Mouse (Mus musculus) liver, adult 2 months (tissue): Measurements from ENCODE around the gene Agap1. TPM values are rescaled to one million over a fixed set of nuclear protein-coding genes. Genes with fewer than 3 reads are reported as not detected.

Source experiments
- DNase-seq: peaks from one replicate; pipeline ENCODE4 v3.0.0-alpha.2; 2011; ENCODE audit warnings: low read depth, low spot score; ENCODE audit errors: extremely low read depth
- H3K27ac ChIP-seq: fragments of 200-500 bp; replicated peaks from 2 replicates; pipeline ENCODE4 v1.5.1; 2012; ENCODE audit warnings: low read depth, mild to moderate bottlenecking, control low read depth, inconsistent platforms, low read length; ENCODE audit not compliant: insufficient read depth
- H3K27me3 ChIP-seq: fragments of 200-500 bp; 2 replicates; pipeline ENCODE4 v1.6.1; 2012; ENCODE audit warnings: mild to moderate bottlenecking, moderate library complexity, low read length, inconsistent platforms; ENCODE audit not compliant: control insufficient read depth, insufficient read depth
- H3K36me3 ChIP-seq: fragments of 200-500 bp; 2 replicates; pipeline ENCODE4 v1.6.1; 2012; ENCODE audit warnings: low read length, inconsistent platforms; ENCODE audit not compliant: control insufficient read depth, insufficient read depth
- H3K4me1 ChIP-seq: fragments of 200-500 bp; 2 replicates; pipeline ENCODE4 v1.6.1; 2011; ENCODE audit warnings: low read length; ENCODE audit not compliant: control insufficient read depth, insufficient read depth
- H3K4me3 ChIP-seq: fragments of 200-500 bp; 2 replicates; pipeline ENCODE4 v1.5.1; 2011; ENCODE audit warnings: low read depth, mild to moderate bottlenecking, control low read depth, low read length, moderate library complexity; ENCODE audit not compliant: insufficient read depth
- H3K79me2 ChIP-seq: fragments of 200-500 bp; 2 replicates; pipeline ENCODE4 v1.6.1; 2012; ENCODE audit warnings: inconsistent platforms, mild to moderate bottlenecking, low read length, moderate library complexity; ENCODE audit not compliant: control insufficient read depth, insufficient read depth
- H3K9ac ChIP-seq: fragments of 200-500 bp; 2 replicates; pipeline ENCODE4 v1.6.1; 2012; ENCODE audit warnings: low read depth, mild to moderate bottlenecking, control low read depth, inconsistent platforms, low read length
- CTCF ChIP-seq: fragments of 200-500 bp; IDR thresholded peaks from 2 replicates; pipeline ENCODE4 v1.5.1; 2011; ENCODE audit warnings: low read depth, low read length, control low read depth
- POLR2A ChIP-seq: fragments of 200-500 bp; IDR thresholded peaks from 2 replicates; pipeline ENCODE4 v1.6.1; 2011; ENCODE audit warnings: low read length, control low read depth; ENCODE audit not compliant: insufficient read depth; ENCODE audit errors: extremely low read depth
- WGBS: fragments of 180-500 bp; shearing (Covaris S2); methylation state at CpG from one replicate; pipeline ENCODE4 v1.1.7; 2018; 5-methylcytosine and 5-hydroxymethylcytosine counted together
- polyA plus RNA-seq: library from polyadenylated mRNA; depleted of rRNA; stranded (reverse); fragments of >200 nt; gene quantifications from 2 replicates; pipeline ENCODE4 v1.2.3, GENCODE M21; 2012
- total RNA-seq: library from RNA; depleted of rRNA; stranded (reverse); fragments of >200 nt; gene quantifications from 2 replicates; pipeline ENCODE4 v1.2.3, GENCODE M21; 2014

Agap1 gene
- total and polyA plus RNA-seq, 2 experiments, result 3.4 to 3.5 TPM

GRCm38 (mm10) chr1:89643445-89644100 is 189.0 kb downstream of the Agap1 start:
- Histone ChIP-seq H3K27me3 (no peaks in the 10 kb centered on the region), H3K9ac (peak overlapping the region; percentile 50; the same call in 1 of the 2 replicates), H3K4me3 (peak overlapping the region; percentile 48; the same call in 1 of the 2 replicates), H3K79me2 (no peaks in the 10 kb centered on the region), H3K36me3 (no peaks in the 10 kb centered on the region), H3K4me1 (peaks cover 6% of the 10 kb centered on the region), H3K27ac (0 out of 2 replicates have a peak overlapping the region, but pooled peaks have one; percentile 28)
- DNase-seq, result no peak
- TF ChIP-seq CTCF, result no peak
- TF ChIP-seq POLR2A, result no peak
- 53% methylated on average over 8 of the region's 8 CpGs for WGBS

DNA sequence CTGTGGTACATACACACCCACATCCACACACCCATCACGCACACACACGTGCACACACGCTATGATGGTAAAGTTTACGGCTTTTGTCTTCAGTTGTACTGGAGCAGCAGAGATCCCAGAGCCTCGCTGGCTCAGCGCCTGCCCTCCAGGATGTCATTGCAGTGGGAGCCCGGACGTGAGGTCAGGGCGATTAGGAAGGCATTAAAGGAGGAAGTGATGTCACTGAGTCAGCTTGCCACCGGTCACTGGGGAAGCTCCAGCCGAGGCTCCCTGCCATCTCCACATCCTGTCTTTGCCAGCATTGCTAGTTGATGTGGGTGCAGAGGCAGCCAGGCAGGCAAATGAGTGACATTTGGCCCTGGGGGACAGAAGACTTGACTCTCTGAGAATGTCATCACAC is 189.5 kb downstream of the Agap1 start:
- TF ChIP-seq POLR2A, result no peak
- TF ChIP-seq CTCF, result no peak; the same call in 1 of the 2 replicates
- H3K9ac ChIP-seq, result peak overlapping the region; percentile 50; the same call in 1 of the 2 replicates
- WGBS, result 69% methylated on average over 11 of the region's 11 CpGs
- 0 out of 2 replicates have a peak overlapping the region, but pooled peaks have one; percentile 28 for H3K27ac ChIP-seq
- H3K4me3 ChIP-seq, result peak overlapping the region; percentile 48; the same call in 1 of the 2 replicates
- DNase-seq, result peak; percentile 28
- no peaks in the 10 kb centered on the region for H3K36me3 ChIP-seq
- H3K4me1 ChIP-seq, result peaks cover 6% of the 10 kb centered on the region
- H3K79me2 ChIP-seq, result no peaks in the 10 kb centered on the region
- no peaks in the 10 kb centered on the region for H3K27me3 ChIP-seq

DNA sequence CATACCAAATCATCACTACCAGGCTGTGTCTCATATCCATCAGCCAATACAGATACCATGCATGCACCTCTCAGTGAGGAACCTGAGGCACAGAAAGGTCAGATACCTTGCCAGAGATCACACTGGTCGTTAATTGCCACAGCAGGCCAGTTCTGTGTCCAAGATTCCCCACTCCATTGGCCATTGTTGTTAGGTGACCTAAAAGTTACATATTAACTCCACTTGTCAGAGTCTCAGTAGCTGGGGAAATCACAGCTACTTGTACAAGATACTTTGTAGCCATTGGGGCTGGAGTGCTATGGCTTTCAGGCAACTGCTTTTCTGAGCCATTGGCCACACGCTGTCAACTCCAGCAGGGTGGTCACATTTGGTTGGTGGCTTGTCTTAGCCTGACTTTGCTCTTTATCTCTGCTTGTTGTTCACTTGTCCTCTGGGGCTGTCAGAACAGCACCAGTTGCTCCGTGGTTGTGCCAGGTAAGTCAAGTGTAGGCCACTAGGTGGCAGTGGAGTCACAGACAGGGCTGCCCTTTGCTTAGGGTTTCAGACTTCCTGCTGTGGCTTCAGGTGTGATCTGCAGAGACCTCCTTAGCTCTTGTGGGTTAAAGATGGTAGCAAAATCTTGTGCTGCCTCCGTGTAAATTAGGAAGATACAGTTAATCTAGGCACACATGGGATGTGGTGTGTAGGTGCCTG is 191.9 kb downstream of the Agap1 start:
- TF ChIP-seq CTCF (peak; percentile 99), POLR2A (no peak)
- Histone ChIP-seq H3K36me3 (no peaks in the 10 kb centered on the region), H3K9ac (no peak overlapping the region), H3K79me2 (no peaks in the 10 kb centered on the region), H3K4me1 (peaks cover 10% of the 10 kb centered on the region), H3K27me3 (no peaks in the 10 kb centered on the region), H3K4me3 (no peak overlapping the region), H3K27ac (no peak overlapping the region)
- 13% methylated on average over 4 of the region's 4 CpGs for WGBS
- DNase-seq, result peak; percentile 87

- WGBS, result 89% methylated on average over 8 of the region's 8 CpGs
- H3K4me1 ChIP-seq, result peaks cover 17% of the 10 kb centered on the region
- no peak overlapping the region for H3K27ac ChIP-seq
- no peak overlapping the region for H3K9ac ChIP-seq
- no peaks in the 10 kb centered on the region for H3K79me2 ChIP-seq
- H3K4me3 ChIP-seq, result no peak overlapping the region
- no peaks in the 10 kb centered on the region for H3K27me3 ChIP-seq
- H3K36me3 ChIP-seq, result no peaks in the 10 kb centered on the region
- TF ChIP-seq CTCF (no peak), POLR2A (no peak)
- no peak for DNase-seq
These were observed 192.9 kb downstream of the Agap1 start for GRCm38 (mm10) chr1:89647505-89647904.

- TF ChIP-seq CTCF (no peak), POLR2A (no peak)
- Histone ChIP-seq H3K4me1 (peaks cover 17% of the 10 kb centered on the region), H3K4me3 (no peak overlapping the region), H3K36me3 (no peaks in the 10 kb centered on the region), H3K27me3 (no peaks in the 10 kb centered on the region), H3K27ac (no peak overlapping the region), H3K79me2 (no peaks in the 10 kb centered on the region), H3K9ac (no peak overlapping the region)
- peak; percentile 35 for DNase-seq
- WGBS, result 51% methylated on average over 7 of the region's 7 CpGs
These were observed 196.0 kb downstream of the Agap1 start for GRCm38 (mm10) chr1:89650557-89650956.
